Mouse (Mus musculus) adrenal gland, postnatal 25 days (tissue): ENCODE measurements around the gene Sept5. TPM values are rescaled to one million over a fixed set of nuclear protein-coding genes. Genes with fewer than 3 reads are reported as not detected.

Source experiments
- DNase-seq: peaks from one replicate; pipeline ENCODE4 v3.0.0; 2021; ENCODE audit warnings: mixed read lengths
- total RNA-seq: library from RNA; stranded (reverse); gene quantifications from 2 replicates; pipeline ENCODE4 v1.2.3, GENCODE M21; 2021

The Sept5 gene
- total RNA-seq, 1 experiment from 2014 or later, result 8.4 TPM

DNA sequence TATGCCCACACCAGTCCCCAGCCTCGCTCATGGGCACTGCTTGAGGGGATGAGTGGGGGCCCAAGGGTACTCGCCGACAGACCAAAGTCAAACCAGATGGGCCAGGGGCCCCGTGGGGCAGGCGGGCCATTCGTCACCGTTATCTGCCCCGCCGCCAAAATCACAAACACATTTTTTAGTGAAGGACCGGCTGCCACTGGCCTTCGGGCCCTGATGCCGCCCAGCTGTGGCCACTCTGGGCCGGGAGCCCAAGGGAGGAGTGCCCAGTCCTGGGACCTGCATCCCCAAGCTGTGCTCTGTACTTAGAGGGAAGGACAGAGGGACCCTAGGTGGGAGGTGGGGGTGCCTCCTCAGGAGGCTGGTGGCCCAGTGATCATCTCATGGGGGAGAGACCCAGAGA, 18.0 kb downstream of the Sept5 start:
- DNase-seq, result no peak

DNA sequence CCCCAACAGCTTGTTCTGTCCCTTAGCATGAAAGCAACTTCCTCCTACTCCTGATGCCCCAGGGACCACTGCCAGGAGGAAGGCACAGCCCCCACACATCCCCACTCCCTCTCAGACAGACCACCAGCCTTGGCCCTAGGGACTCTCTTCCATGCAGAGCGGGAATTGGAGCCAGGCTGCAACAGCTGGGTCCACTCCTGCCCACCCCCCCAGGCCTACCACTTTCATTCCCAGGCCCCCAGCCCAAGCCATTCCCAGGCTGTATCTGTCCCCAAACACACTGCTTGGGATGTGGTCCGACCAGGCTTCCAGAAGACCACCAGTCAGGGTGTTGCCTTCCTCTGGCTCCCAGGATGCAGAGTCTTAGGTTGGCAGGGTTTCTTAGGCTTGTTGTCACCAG, 20.7 kb downstream of the Sept5 start:
- DNase-seq, result no peak

DNA sequence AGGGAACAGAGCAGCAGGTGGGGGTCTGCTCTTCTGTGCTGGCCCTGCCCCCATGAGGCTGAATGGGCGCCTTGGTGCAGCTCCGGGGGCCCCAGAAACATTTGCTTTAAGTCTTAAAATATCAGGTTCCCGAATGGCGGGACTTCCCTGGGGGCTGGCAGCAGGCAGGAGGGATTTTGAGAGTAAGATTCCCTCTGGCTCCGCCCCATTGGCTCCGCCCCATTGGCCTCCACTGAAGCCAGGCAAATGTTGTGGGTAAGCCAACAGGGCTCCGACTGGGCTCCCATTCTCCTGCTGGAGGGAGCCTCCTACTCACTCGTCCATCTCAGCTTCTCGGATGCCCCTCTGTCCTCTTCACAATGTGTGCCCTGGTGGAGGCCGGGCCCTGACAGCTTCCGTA, 21.5 kb downstream of the Sept5 start:
- DNase-seq, result no peak

DNA sequence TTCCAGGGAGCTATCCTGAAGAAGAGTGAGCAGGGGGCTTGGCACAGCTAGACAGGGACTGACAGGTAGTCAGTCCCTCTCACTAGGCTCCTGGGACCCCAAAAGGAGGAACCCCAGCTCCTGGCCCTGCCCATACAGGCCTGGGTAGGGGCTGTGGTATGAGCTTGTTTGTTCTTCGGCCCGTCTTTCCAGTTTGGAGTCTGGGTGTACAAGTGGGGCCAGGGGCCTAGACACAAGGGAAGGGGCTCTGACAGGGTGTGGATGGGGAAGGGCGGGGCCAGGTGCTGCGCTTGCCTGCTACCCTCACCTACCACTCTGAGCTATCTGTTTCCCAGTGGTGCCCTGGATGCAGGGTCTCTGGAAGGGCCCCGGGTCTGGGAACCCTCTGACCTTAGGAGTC, 24.0 kb downstream of the Sept5 start:
- DNase-seq, result no peak

DNA sequence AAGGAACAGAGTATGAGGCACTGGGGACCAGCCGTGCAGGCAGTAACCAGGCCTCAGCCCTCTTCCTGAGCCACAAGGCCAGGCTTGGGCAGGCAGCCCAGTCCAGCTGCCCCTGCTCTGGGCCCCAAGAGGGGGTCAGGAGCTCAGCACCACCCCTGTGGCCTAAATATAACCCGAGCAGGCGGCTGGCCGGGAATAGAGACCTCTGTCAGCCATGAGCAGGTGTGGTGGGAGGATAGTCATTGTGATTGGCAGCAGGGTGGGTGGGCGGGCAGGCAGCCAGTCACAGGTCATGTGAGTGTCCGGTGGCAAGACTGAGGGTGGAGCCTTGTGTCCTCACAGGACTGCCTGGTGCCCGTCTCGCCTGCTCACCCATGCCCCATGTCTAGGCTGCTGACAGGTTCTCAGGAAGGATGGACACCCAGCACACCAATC, 25.5 kb downstream of the Sept5 start:
- DNase-seq, result no peak

DNA sequence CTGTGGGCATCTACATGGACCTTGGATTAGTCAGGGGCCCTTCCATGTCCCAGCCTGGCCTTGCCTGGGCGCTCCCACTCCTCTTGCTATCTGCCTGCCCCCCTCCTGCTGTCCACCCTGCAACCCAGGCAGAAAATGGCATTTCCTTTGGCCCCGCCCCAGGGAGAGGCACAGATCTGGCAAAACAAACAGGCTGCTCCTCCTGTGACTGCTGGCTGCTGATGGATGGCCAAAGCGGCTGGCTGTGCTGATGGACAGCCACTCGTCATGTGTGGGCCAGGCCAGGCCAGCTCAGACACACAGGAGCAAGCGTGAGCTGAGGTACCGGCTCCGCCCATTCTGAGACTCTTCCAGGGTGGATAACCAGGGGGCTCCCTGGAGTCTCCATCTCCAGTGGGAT, 28.3 kb downstream of the Sept5 start:
- DNase-seq, result no peak

DNA sequence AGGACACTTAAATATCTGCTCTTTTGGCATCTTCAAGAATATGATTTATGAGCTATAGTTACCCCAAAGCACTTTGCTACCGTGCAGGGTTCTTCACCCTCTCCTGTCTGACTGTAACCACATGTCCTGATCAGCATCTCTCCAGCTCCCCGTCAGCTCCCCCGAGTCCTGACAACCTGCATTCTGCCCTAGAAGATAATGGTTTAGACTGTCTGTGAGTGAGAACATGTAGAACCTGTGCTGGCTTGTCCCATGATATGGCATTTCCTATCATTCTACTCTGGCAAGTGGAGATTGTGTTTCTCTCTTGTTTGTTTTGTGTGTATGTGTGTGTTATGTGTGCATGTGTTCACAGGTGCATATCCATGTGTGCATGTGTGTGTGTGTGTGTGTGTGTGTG, 31.7 kb downstream of the Sept5 start:
- no peak for DNase-seq

DNA sequence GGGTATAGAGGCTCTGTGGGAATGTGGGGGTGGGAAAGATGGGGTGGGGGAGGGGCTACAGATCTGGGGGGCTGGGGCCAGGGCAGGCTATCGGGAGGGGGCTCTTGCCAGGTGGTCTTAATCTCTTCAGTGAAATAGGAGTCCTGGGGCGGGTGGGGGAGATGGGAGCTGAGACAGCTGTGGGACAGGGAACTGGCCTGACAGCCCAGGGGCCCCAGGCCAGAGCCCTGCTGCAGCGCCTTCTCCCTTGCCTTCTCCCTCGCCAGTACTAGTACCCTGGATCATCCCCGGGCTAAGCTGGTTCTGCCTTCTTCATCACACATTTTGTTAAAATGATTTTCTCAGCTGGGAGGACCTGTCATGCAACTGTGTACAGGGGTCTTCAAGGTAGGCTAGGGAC, 33.5 kb downstream of the Sept5 start:
- no peak for DNase-seq

DNA sequence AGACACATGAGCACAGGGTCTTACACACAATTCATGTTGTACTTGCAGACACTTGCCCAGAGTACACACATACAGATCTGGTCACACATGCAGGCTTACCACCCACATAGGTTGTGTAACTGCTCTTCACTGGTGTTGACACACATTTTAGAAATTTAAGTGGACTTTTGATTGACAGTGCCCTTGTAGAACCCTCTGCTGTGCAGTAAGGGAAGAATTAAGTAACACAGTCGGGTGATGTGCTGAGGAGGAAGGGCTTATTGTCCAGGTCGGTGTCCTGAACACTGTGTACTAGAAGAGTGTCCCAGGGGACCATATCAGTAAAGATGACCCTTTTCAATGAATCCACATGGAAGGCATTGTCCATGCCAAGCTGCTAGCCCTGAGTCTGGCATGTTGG, 35.8 kb downstream of the Sept5 start:
- DNase-seq, result no peak

DNA sequence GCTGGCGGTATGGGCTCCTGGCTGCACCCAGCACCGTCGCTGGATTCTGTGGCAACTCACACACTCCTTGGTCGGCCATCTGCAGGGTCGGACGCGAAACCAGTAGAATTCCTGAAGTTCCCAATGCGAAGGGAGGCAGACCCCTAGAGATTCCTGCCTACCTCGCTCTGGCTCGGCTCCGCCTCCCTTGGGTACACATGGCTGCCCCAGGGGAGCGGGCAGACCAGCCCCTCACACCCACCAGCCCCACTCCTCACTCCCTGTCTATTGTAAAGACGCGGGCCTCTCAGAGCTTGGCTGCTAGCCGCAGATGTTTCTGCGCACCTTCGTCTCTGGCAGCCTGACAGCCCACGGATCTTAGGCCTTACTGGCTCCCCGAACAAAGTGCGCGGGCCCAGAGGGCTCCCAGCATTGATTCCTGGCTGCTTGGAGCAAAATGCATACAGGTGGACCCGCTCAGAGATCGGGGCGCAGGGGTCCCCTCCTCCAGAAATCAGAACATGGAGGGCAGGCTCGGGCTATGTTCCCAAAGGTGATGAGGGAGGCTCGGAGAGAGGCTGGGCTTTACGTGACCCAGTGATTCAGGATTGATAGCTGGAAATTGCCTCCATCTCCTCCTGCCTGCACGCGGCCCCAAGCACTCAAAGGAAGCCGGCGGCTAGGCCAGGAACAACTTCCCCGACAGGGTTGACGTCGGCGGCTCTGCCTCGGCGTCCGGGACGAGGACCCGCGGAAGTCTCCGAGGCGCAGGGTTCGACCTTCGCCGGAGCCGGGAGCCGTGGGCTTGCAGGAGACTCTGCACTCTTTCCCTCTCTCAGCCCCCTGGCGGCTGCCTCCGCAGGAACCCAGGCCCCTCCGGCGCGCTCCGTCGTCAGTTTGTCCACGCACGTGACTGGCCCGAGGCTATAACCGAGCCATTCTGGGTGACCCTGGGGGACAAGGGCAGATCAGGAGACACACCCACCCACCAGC, 38.4 kb downstream of the Sept5 start:
- peak; percentile 15 for DNase-seq

DNA sequence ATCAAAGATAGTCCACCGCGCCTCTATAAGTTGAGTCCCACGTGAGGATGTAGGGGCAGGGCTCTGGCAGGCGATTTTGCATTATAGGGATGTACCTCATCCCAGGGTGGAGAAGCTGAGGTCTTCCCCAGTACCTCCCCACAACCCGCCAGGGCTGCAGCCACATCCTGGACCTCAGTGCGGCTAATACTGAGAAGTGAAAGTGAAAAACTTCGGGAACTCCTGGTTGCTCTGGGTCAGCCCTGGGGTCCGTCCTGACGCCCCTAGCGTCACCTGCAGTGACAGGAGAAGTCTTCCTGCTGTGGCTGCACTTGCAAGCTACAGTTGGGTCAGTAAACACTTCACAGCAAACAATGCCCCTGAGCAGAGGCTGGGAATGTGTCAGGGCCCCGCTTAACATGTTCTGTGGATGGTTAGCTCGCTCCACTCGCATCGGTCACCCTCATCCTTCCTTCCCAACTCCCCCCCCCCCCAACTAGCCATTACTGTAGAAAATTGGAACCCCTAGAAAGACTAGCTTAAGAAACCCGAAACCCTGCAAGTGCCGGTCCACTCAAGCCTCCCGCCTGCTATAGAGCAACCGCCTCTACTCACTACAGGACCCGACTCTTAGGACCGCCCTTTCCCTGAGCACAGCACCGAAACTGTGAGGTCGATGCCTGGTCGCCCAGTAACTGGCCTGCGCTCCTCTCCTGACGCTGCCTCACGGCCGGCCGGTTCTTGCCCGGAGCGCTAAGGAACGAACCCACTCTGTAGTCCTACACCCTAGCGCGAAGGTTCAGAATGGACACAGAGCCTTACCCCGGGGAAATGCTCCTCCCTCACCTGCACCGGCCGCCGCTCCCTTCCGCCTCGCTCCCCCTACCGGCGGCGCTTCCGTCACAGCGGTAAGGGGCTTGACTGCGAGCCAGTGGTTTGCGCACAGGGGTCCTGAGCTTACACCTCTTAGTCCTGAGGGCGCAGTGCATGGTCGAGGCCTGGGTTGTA, 39.7 kb downstream of the Sept5 start, which contains the start of gene Tbx1:
Gene Tbx1 (minus strand): TSS at position 868 of the 987 bp plus-strand sequence.
- DNase-seq, result no peak

DNA sequence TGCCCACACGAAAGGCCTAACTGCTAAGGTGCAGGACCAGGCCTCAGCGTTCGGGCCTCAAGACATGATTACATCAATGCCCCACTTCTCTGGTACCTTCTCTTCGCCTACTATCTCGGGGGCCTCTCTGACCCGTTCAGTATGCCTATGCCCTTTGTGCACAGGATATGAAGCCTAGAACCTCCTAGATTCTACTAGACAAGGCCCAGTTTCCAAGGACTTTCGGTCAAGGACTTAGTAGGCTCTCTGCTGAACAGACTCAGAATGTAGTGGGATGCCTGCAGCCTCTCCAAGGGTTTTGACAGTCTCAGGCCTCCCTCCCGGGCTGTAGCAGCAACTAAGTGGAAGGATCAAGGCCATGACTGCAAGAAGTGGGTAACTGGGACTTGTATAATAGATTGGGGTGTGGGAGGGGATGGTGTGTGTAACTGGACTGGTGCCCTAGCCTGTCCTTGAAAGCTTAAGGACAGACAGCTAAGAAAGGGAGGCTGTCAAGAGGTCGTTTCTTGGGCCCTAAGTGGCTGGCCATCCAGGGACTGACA, 40.6 kb downstream of the Sept5 start:
- no peak for DNase-seq

DNA sequence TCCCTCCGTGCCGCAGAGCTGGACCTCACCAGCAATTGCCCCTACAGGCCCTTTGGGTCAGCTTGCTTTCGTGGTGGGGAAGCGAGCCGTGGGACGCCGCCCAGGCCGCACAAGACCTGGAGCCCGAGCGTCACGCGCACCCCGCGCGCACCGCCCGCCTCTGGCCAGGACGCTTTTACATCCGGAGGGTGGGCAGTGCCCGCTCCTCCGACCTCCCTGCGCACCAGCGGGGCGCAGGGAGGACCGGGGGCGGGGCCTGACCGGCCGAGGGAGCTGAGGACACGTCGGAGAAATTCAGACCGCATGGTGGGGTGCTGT, 41.1 kb downstream of the Sept5 start:
- DNase-seq, result no peak

DNA sequence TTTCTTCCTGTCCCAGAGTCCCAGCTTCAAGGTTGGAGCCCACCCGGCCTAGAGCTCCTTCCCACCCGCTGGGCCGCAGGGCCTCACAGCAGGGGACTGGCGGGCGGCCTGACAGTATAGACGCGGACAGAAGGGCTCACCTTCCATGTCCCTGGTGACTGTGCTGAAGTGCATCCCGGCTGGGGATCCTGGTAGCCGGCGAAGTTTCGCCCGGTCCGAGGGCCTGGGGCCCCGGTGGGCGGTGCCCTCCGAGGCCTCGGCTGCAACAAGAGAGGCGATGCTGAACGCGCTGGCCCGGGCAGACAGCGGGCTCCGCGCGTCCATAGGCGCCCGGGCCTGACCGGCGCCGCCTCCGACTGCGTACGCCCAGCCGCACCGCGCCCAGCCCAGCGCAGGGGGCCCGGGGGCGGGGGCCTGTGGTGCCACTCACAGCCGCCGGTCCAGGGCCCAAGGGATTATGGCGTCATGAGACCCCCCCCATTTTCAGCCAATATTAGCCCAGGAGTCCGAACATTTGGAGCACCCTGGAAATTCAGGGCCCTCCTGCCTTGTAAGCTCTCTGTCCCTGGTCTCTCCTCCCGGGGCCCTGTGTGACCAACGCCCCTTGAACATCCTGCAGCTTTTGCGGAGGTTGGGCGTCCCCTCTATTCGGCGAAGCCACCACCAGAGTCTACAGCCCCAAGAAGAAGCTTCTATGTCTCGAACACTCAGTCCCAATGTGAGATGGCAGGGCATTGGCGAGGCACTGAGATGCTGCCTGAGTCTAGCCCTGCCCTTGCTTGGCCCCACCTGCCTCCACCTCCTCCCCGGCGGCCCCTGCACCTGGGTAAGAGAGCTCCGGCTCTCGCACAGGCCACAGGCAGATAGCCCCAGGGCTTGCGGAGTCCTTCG, 41.7 kb downstream of the Sept5 start:
- no peak for DNase-seq

DNA sequence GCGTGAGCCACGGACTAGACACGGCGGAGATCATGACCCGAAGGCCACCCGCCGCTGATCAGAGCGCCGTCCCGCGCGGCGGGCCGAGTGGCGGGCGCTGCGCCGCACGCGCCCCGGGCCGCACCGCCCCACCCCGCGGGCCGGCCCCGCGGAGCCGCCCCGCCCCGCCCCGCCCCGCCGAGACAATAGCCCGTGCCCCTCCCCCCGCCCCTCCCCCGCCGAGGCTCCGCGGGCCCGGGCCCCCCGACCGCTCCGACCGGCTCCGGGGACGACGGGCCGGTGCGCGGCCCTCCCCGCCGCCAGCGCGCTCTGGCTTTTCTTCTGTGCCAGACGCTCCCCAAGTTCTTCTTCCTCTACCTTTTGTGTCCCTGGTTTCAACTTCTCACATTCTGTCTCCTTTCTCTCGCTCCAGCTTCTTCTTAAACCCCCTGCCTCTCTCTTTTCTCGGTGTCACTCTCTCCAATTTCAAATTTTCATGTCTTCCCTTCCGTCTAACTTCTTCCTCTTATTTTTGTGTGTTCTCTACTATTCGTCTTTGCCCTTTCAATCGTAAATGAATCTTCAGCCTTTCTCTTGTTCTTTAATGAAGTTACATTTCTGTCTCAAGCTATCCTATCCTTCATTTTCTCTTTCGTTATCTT, 42.7 kb downstream of the Sept5 start:
- DNase-seq, result no peak

DNA sequence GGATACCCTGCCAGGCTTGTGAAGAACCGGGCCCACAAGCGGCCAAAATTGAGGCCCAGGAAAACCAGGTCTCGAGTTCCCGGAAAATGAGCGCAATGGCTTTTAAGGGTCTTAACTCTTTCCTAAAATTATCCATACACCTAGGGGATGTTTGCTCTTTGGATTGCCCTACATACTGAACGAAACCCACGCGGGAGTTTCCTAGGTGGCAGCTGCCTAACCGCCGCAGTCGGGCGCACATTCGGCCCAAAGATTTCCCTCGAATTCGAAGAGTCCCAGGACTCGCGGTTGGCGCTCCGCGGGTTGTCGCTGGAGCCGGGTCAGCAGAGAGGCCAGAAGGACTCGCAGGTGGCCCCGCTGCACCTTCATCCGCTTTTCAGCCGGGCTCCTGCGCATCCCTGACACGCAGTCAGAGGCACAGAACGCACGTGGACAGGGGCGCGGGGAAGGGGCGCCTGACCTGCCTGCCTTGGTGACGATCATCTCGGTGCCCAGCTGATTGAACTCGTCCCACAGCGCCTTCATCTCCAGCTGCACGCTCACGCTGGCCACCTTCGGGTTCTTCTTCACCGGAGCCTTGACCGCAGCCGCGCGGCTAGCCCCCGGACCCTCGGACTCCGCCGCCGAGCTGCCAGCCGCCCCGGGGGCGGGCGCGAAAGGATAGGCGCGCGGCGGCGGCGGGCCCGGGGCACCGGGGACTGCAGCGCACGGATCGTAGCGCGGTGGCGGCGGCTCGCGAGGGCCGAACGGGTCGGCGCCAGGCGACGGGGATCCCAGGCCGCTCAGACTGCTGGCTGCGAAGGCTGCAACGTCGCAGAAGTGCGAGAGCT, 43.5 kb downstream of the Sept5 start:
- no peak for DNase-seq

DNA sequence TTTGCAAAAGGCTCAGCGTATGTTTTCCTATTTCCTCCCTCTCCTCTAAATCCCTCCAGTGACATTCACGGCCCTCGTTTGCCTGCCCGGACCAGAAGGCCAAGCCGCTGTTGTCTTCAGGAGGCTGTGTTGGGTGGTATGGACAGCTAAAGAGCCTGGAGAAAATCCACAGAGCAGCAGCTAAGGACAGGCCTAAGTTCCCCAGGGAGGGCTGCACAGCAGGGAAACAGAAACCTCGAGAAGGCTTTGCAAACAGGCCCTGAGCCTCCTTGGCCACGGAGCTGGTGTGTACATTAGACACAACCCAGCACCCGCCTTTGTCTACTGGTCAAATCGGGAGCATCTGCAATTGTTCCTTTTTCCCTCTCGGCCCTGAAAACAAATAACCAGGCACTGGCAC, 44.1 kb downstream of the Sept5 start:
- DNase-seq, result no peak

DNA sequence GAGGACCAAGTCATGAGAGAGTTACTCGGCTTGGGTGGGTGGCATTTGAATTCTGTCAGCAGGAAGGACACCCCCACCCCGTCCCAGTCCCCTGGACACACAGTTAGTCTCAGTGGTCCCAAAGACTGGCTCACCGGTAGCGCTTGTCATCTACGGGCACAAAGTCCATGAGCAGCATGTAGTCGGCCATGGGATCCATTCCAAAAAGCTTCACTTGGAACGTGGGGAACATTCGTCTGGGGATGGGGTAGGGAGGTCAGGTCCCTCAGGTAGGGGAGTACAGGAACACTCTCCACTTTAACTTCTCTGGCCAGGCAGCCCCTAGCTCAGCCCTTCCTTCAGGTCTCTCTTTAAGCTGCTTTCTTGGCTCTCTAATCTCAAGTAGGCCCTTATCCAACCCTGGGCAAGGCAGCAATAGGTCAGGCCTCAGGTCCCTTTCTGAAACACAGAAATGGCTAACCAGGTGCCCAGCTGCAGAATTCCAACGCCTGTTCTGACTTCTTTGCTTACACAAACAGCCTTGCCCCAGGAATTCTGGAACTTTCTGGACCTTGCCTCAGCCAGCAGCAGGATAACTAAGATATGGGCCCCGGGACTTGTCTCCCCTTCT, 44.7 kb downstream of the Sept5 start:
- DNase-seq, result no peak

DNA sequence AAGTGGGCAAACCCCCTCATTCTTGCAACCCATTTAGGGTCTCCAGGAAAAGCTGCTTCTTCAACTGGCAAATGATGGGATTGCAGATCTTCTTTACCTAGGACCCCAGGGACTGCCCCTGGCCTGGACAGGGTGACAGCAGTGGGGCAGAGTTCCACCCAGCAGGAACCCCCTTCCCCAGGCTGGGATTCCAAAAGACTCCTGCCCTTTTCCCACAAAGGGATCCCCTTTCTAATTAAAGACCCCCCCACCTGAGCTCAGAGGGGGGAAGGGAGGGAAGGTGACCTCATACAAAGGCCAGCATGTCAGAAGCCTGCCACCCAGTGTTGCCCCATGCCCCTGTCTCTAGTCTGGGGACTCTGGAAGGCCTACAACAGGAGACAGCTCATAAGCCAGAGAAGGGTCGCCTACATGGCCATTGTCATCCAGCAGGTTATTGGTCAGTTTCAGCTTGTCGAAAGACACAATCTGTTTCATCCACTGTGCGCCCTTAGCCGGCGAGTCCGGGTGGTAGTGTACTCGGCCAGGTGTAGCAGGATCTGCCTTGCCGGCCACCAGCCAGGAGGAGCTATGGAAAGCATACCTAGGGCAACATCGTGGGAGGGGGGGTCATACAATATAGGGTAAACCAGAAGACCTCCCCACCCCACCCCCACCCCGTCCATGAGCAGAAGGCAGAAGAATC, 45.9 kb downstream of the Sept5 start:
- DNase-seq, result no peak
